Mouse (Mus musculus) G1E (cell line): ENCODE measurements at regions not wholly inside any gene's neighbourhood (a gene's known extent, or its start where the extent isn't known, plus 50 kb on each side); places are given as distances from the start of the nearest gene placed in this dataset.

Source experiments
- CTCF ChIP-seq: IDR thresholded peaks from 2 replicates; pipeline ENCODE4 v1.5.1; 2012; ENCODE audit warnings: low read depth, low read length, inconsistent platforms, mixed read lengths
- GATA1 ChIP-seq: IDR thresholded peaks from 2 replicates; pipeline ENCODE4 v1.6.1; 2012; ENCODE audit warnings: borderline replicate concordance, low read length, inconsistent platforms, mixed read lengths

- TF ChIP-seq CTCF: no peak
- no peak for TF ChIP-seq GATA1
Measured at GRCm38 (mm10) chr12:6097295-6097694, 721.8 kb upstream of the Klhl29 start.
